Mouse (Mus musculus) neutrophil, adult 83 days (primary cell): ENCODE data around the gene Gm17606. TPM values are rescaled to one million over a fixed set of nuclear protein-coding genes. Genes with fewer than 3 reads are reported as not detected.

Experiments used
- total RNA-seq, 2 experiments: library from RNA; stranded (reverse); gene quantifications; one replicate each; pipeline ENCODE4 v1.2.4; 2023

Gm17606 gene
- total RNA-seq: not detected

DNA sequence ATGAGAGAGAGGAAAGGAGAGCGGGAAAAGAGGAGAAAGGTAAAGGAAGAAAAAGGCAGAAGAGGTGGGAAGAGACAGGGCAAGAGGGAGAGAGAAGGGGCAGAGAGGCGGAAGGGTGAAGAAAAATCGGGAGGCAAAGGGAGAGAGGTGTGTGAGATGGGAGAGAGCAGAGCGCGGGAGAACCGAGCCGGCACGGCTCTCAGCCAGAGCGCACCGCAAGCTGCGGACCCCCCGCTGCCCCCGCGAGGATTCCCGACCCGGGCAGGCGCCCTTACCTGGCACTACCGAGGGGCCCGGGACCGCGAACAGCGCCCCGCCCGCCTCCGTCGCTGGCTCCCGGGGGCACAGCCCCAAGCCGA lies at the start of gene Gm17606:
Gene Gm17606, plus strand, starts transcription at position 7 of the 359 bp plus-strand sequence.

DNA sequence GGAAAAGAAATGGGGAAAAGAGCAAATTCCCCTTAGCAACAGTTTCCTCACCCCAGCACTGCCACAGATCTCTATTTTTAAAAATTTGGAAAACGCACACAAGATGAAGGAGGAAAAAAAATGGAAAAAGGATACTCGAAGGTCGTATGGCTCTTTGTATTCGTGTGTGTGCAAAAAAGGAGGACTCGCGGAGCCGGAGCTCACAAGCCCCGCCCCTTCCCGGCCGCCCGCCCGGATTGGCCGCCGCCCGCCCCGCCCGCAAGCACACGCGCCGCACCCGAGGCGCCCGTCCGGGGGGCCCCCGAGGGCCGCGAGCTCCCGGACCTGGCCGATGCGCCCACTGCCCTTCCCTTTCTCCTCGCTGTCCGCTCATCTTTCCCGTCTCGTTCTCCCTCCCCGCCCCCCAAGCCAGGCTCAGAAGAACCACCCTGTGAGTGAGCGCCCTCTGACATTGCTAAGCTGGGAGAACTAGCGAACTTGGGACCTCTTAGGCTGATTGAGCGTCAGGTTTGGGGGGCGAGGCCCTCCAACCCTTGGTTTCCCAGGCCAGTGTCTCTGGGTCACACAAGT lies 34.9 kb upstream of the Gm17606 start, which contains the start of gene 4931414P19Rik:
Gene 4931414P19Rik, minus strand, starts transcription at position 242 of the 570 bp plus-strand sequence.

DNA sequence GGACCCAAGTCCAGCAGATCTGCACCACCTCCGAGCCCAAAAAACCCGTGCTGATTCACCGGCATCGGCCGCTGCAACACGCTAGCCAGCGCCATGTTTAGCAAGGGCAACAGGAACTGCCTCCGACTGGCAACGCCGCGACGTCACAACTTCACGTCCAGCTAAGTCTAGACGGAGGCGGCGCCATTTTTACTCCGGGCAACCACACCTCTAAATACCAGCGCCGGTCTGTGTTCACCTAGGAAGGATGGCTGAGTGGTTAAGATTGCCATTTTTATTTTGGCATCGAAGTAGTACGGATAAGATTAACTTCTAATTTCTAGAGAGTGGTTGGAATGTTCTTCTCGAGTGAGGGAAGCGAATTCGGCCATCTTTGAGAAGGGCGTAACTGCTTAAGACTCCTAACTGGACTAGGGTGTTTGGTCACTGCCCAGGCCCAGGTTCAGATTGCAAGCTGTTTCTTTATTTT lies 22.8 kb upstream of the Gm17606 start, which contains the start of gene Psmb5:
Gene Psmb5, minus strand, starts transcription at position 126 of the 469 bp plus-strand sequence.

DNA sequence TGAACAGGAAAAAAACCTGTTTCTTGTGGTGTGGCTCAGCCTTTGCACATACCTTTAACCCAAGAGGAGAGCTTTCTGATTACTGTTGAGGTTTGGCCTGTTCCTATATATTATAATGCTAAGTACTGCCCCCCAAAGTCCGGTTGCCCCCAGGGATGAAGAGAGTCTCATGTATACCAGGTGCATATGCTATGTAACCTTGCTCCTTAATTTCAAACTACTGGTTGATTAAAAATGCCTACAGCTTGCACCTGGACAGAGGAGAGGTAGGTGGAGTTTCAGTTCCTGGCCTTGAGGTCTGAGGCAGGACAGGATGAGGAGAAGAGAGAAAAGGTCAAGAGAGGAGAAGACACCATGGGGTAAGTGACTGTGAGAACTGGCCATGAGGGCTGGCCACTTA lies 19.6 kb upstream of the Gm17606 start, which contains the start of gene Psmb11:
Gene Psmb11, plus strand, starts transcription at position 301 of the 400 bp plus-strand sequence.

DNA sequence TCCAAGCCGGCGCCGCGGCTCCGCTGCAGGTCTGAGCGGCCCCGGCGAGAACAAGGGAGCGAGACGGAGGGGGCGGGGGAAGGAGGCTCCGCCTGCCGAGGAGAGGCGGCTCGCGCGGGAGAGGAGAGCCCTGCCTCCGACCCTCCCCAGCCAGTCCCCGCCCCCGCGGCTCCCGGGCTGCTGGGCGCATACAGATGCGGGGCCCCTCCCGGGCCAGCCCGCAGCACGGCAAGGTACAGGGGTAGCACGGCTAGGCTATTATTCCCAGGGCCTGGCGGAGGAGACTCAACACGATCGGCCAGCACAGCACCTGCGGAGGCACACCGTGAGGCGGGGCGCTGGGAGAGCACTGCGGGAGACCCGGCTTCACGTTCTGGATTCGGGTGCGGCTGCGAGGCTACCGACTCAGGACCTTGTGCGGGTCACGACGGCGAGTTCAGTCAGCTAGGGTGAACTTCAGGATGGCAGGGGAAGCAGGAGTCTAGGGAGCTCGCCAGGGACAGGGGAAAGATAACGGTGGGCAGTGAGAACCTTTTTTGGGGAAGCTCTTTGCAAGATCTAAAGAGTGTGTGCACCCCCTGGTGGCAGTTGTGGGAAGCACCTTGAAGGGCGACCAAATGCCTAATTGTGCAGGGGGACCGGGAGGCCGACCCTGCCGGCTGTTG lies 685 bp downstream of the Gm17606 start, which contains the start of gene Cdh24:
Gene Cdh24, minus strand, starts transcription at position 60 of the 665 bp plus-strand sequence.

DNA sequence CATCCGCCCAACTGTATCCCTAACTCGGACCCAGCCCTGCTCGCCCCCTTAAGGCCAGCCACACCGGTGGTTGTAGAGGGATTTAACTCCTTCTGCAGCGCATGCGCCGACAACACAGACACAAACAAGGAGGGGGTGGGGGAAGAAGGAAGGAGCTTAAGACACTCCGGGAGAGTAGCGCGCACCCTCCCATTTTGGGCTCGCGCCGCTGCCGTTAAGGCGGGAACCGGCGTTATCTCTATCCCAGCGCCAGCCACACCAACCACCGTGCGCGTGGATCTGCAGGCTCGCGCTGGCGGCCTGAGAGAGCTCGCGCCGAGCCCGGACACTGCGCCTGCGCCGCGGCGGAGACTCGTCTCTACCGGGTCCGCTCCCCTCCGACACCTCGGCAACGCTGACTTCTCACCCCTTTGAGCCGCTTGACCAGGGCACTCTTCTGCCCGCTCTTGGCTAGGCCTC lies 45.3 kb downstream of the Gm17606 start, which contains the start of gene 1700123O20Rik:
Gene 1700123O20Rik, plus strand, starts transcription at position 154 of the 459 bp plus-strand sequence.

DNA sequence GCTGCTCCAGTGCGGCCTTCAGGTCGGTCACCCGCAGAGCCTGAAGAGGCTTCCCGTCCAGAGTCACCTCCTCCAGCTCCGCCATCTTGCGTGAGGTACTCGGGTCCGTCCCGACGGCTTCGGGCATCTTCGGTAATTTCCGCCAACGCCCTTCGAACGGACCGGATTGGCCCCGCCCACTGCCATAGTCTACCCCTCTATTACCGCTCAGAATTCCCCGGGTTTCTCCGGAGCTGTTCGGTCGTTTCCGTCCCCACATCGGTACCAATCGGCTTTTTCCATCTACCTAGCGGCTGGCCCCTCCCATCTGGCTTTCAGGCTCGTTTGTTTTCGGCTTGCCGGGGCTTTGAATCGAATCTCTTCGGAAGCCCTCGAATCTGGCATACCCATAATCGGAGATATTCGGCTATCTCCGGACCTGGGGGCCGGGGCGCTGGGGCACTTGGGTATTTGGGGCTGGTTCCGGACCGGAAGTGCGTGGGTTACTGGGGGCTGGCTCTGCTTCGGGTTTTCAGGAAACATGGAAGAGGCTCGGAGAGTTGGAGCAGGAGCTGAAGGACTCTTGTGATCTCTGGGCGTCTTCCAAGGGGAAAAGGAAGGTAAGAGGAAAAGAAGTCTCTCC lies 45.9 kb downstream of the Gm17606 start, which contains the start of gene Acin1:
Gene Acin1, minus strand, starts transcription at position 410 of the 622 bp plus-strand sequence.

Other genes with a start within 250 kb of the Gm17606 start
- gene Slc7a7, start 223.2 kb upstream of the Gm17606 start, total RNA-seq: 10 to 100 TPM; 20.7 to 26.1 TPM
- 10 to 100 TPM; 38.9 to 39.9 TPM for gene Mrpl52, start 214.0 kb upstream of the Gm17606 start, total RNA-seq
- 1 to 10 TPM; 1.1 to 2.8 TPM for gene Mmp14, start 209.3 kb upstream of the Gm17606 start, total RNA-seq
- 10 to 100 TPM; 82.6 to 82.9 TPM for gene Lrp10, start 176.8 kb upstream of the Gm17606 start, total RNA-seq
- gene Rem2, start 164.9 kb upstream of the Gm17606 start, total RNA-seq: under 1 TPM in 1 of 2 experiments, not detected in 1; 0.18 TPM
- gene Prmt5, start 123.4 kb upstream of the Gm17606 start, total RNA-seq: 10 to 100 TPM; 12.8 to 13.9 TPM
- 10 to 100 TPM; 26.8 to 31.2 TPM for gene Haus4, start 86.3 kb upstream of the Gm17606 start, total RNA-seq
- under 1 TPM; 0.20 to 0.22 TPM for gene Ajuba, start 63.4 kb upstream of the Gm17606 start, total RNA-seq
- 1 to 10 TPM; 3.4 to 6.2 TPM for gene 4931414P19Rik, start 35.0 kb upstream of the Gm17606 start, total RNA-seq
- 10 to 100 TPM; 56.3 to 74.9 TPM for gene Psmb5, start 22.9 kb upstream of the Gm17606 start, total RNA-seq
- under 1 TPM in 1 of 2 experiments, not detected in 1; 0.07 TPM for gene Psmb11, start 19.5 kb upstream of the Gm17606 start, total RNA-seq
- gene Cdh24, start 412 bp downstream of the Gm17606 start, total RNA-seq: 1 to 10 TPM; 1.9 to 3.7 TPM
- gene 1700123O20Rik, start 45.3 kb downstream of the Gm17606 start, total RNA-seq: 10 to 100 TPM; 29.0 to 31.1 TPM
- 100 to 1,000 TPM; 245 to 254 TPM for gene Acin1, start 46.0 kb downstream of the Gm17606 start, total RNA-seq
- under 1 TPM; 0.40 to 0.70 TPM for gene Gm29776, start 57.9 kb downstream of the Gm17606 start, total RNA-seq
- gene Cebpe, start 71.2 kb downstream of the Gm17606 start, total RNA-seq: 100 to 1,000 TPM; 181 to 183 TPM
- 1 to 10 TPM; 5.0 to 5.1 TPM for gene Slc7a8, start 141.0 kb downstream of the Gm17606 start, total RNA-seq
- gene Rnf212b, start 173.2 kb downstream of the Gm17606 start, total RNA-seq: not detected
- gene Homez, start 230.0 kb downstream of the Gm17606 start, total RNA-seq: 10 to 100 TPM in 1 of 2 experiments, 1 to 10 TPM in 1; 8.7 to 10.9 TPM
- 1 to 10 TPM; 1.7 to 2.5 TPM for gene Ppp1r3e, start 236.6 kb downstream of the Gm17606 start, total RNA-seq
- 1 to 10 TPM; 6.6 to 8.1 TPM for gene Bcl2l2, start 242.4 kb downstream of the Gm17606 start, total RNA-seq
- gene Gm20521, start 242.5 kb downstream of the Gm17606 start, total RNA-seq: 1 to 10 TPM in 1 of 2 experiments, under 1 TPM in 1; 0.85 to 1.5 TPM